8 mouse cellular contexts compared by ENCODE assay signal in the genomic region with DNA sequence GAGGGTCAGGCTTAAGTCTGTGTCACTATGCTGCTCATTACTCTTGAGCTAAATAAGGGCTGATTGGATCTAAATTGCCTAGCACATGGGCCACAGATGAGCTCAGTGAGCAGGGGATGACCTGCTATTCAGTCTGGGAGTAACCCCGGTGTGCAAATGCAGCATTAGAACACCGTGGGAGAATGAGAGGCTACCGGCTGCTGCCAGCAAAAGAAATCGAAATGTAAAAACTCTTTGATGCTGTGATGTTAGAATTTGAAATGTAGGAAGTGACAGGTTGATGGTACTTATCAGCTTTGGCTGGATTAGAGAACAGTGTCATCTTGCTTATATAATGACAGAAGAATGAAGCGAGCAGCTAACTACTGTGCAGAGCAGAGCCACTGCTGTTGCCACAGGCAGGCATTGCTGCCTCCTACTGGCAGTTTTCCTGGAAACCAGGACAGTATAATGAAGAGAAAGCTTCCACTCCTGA. TPM values are rescaled to one million over a fixed set of nuclear protein-coding genes. Genes with fewer than 3 reads are reported as not detected.
A peak's percentile ranks its signal among the peaks of the same experiment; 100 is the strongest.
DNase-seq lines count a peak whose midpoint lies in the region; ATAC-seq lines count a peak whose summit lies in the region.

No protein-coding gene starts in this region.

- WGBS in forebrain, embryonic 14.5 days: 10% methylated on average over 5 of the region's 5 CpGs
- WGBS in kidney, embryonic 16.5 days: 41% methylated on average over 5 of the region's 5 CpGs

- peak; percentile 60 for DNase-seq in adrenal gland, postnatal 10 days
- no peak for DNase-seq in adrenal gland, adult 8-10 months
- DNase-seq in brain, adult 2 months (ENCODE audit: low read depth, low spot score): peak; percentile 92
- DNase-seq in forebrain, embryonic 14.5 days (ENCODE audit: low spot score): peak; percentile 88
- DNase-seq in lung, postnatal 14 days: peak; percentile 2
- peak; percentile 70 for DNase-seq in right cerebral cortex, postnatal 25 days
- no peak for DNase-seq in urinary bladder, adult 2 months (ENCODE audit: low spot score)

- H3K9ac ChIP-seq in forebrain, embryonic 14.5 days (ENCODE audit: low read length): no peak overlapping the region
- no peak overlapping the region for H3K9ac ChIP-seq in kidney, embryonic 16.5 days (replicated peaks; ENCODE audit: low read length)

- 0 out of 2 replicates have a peak overlapping the region, but pooled peaks have one; percentile 2 for H3K4me2 ChIP-seq in forebrain, embryonic 14.5 days (ENCODE audit: low read length)
- no peak overlapping the region for H3K4me2 ChIP-seq in kidney, embryonic 16.5 days (replicated peaks; ENCODE audit: low read depth, low read length)

- H3K9me3 ChIP-seq in forebrain, embryonic 14.5 days (replicated peaks; ENCODE audit: control insufficient read depth, low read length): no peaks in the 10 kb centered on the region
- no peaks in the 10 kb centered on the region for H3K9me3 ChIP-seq in kidney, embryonic 16.5 days (ENCODE audit: low read length)

- no peaks in the 10 kb centered on the region for H3K27me3 ChIP-seq in forebrain, embryonic 14.5 days (replicated peaks; ENCODE audit: control insufficient read depth, insufficient read depth, low read length)
- H3K27me3 ChIP-seq in kidney, embryonic 16.5 days (ENCODE audit: insufficient read depth, low read length): no peaks in the 10 kb centered on the region

- peak; percentile 92 for ATAC-seq in forebrain, embryonic 14.5 days
- ATAC-seq in kidney, embryonic 16.5 days (ENCODE audit: low FRiP score, low TSS enrichment): peak; percentile 80; the same call in 1 of the 2 replicates

- no peaks in the 10 kb centered on the region for H3K36me3 ChIP-seq in forebrain, embryonic 14.5 days (ENCODE audit: control insufficient read depth, insufficient read depth, low read length)
- H3K36me3 ChIP-seq in kidney, embryonic 16.5 days (ENCODE audit: insufficient read depth, low read length): no peaks in the 10 kb centered on the region

- H3K4me3 ChIP-seq in forebrain, embryonic 14.5 days (ENCODE audit: low read depth, low read length): no peak overlapping the region
- H3K4me3 ChIP-seq in kidney, embryonic 16.5 days (ENCODE audit: low read length): no peak overlapping the region

- peak overlapping the region; percentile 35; the same call in 1 of the 2 replicates for H3K27ac ChIP-seq in forebrain, embryonic 14.5 days (ENCODE audit: low read depth, low read length)
- H3K27ac ChIP-seq in kidney, embryonic 16.5 days (ENCODE audit: low read length): no peak overlapping the region

- H3K4me1 ChIP-seq in forebrain, embryonic 14.5 days (ENCODE audit: control insufficient read depth, insufficient read depth, low read length): peaks cover 7% of the 10 kb centered on the region; the same call in 1 of the 2 replicates
- no peaks in the 10 kb centered on the region for H3K4me1 ChIP-seq in kidney, embryonic 16.5 days (ENCODE audit: insufficient read depth, low read length)

RNA-seq across cellular contexts. Expression of a gene that starts 48.5 kb away (rescaled TPM):
- total RNA-seq in adrenal gland, postnatal 10 days (2021): 1 to 10 TPM; 7.5 to 8.8 TPM
- total RNA-seq in adrenal gland, adult 8-10 months (2022): 1 to 10 TPM; 2.6 to 5.8 (median 3.4) TPM
- polyA plus RNA-seq in forebrain, embryonic 14.5 days (2014; fragmentation: Nextera tagmentation; extraction: Ambion mirVana): 17.0 and 22.7 TPM in 2 replicates
- 25.6 and 25.9 TPM in 2 replicates for polyA plus RNA-seq in kidney, embryonic 16.5 days (2015; fragmentation: Nextera tagmentation; extraction: Ambion mirVana)
- 2.8 and 3.3 TPM in 2 replicates for polyA plus RNA-seq in urinary bladder, adult 2 months (2012; rRNA removed)

Comparison
In these comparisons a context has a peak if more than half of its experiments do, and no peak if none do; other contexts are left out.
1. DNase-seq: peak in adrenal gland, postnatal 10 days (single experiment), brain, adult 2 months (single experiment), forebrain, embryonic 14.5 days (single experiment), lung, postnatal 14 days (single experiment) and right cerebral cortex, postnatal 25 days (single experiment); none in adrenal gland, adult 8-10 months (single experiment) and urinary bladder, adult 2 months (single experiment).